Comparison of ENCODE assay signal across 16 mouse cellular contexts in the genomic region with DNA sequence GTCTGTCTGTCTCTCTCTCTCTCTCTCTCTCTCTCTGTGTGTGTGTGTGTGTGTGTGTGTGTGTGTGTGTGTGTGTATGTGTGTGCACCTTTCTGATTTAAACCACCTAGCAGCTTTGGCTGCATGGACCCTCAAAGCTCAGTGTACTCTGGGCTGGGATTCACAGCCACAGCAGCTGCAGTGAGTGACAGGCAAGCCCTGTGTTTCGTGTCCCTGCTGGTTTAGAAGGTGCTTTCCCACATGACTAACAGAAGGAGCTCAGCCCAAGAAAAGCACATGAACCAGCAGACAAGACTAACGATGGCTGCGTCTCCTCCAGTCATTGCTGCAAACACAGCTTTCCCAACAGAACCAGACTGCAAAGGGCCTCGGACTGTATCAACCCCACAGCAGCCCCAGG.
"Had no signal": no experiment of that assay in that cellular context is flagged by ENCODE, and none has a peak within 500 bp of the region (broad histone marks: within the 10 kb centered on the region; RNA-seq: fewer than 3 reads in every experiment).

No protein-coding gene starts in this region.

- H3K4me3 ChIP-seq: layer of hippocampus, adult 2 months; limb, embryonic 12.5 days; liver, embryonic 13.5 days; lung, embryonic 15.5 days; megakaryocyte, embryonic 14.5 days had no signal

- ATAC-seq: liver, postnatal 0 days; midbrain, embryonic 16.5 days had no signal

- H3K9ac ChIP-seq: limb, embryonic 12.5 days; liver, embryonic 13.5 days; liver, postnatal 0 days; lung, embryonic 15.5 days had no signal

- H3K4me1 ChIP-seq: lung, embryonic 15.5 days had no signal

- H3K36me3 ChIP-seq: limb, embryonic 12.5 days; lung, embryonic 15.5 days had no signal

- H3K27ac ChIP-seq: layer of hippocampus, adult 2 months; lung, embryonic 15.5 days; macrophage had no signal

- H3K27me3 ChIP-seq: liver, embryonic 13.5 days; lung, embryonic 15.5 days had no signal

- H3K9me3 ChIP-seq: limb, embryonic 12.5 days; liver, embryonic 13.5 days; lung, embryonic 15.5 days had no signal

- DNase-seq: kidney, postnatal 10 days; kidney, postnatal 4 days; liver; liver, embryonic 13.5 days; liver, postnatal 0 days; lung, postnatal 14 days; right cerebral cortex, adult 18-20 months; right cerebral cortex, postnatal 25 days; thymus, postnatal 4 days had no signal

- H3K4me2 ChIP-seq: limb, embryonic 12.5 days; liver, embryonic 13.5 days; lung, embryonic 15.5 days; midbrain, embryonic 11.5 days had no signal
